Mouse (Mus musculus) liver, adult 2 months (tissue): ENCODE measurements around the gene Blvra. TPM values are rescaled to one million over a fixed set of nuclear protein-coding genes. Genes with fewer than 3 reads are reported as not detected.

Experiments
- DNase-seq: peaks from one replicate; pipeline ENCODE4 v3.0.0-alpha.2; 2011; ENCODE audit warnings: low read depth, low spot score; ENCODE audit errors: extremely low read depth
- H3K27ac ChIP-seq: fragments of 200-500 bp; replicated peaks from 2 replicates; pipeline ENCODE4 v1.5.1; 2012; ENCODE audit warnings: low read depth, mild to moderate bottlenecking, control low read depth, inconsistent platforms, low read length; ENCODE audit not compliant: insufficient read depth
- H3K27me3 ChIP-seq: fragments of 200-500 bp; 2 replicates; pipeline ENCODE4 v1.6.1; 2012; ENCODE audit warnings: mild to moderate bottlenecking, moderate library complexity, low read length, inconsistent platforms; ENCODE audit not compliant: control insufficient read depth, insufficient read depth
- H3K36me3 ChIP-seq: fragments of 200-500 bp; 2 replicates; pipeline ENCODE4 v1.6.1; 2012; ENCODE audit warnings: low read length, inconsistent platforms; ENCODE audit not compliant: control insufficient read depth, insufficient read depth
- H3K4me1 ChIP-seq: fragments of 200-500 bp; 2 replicates; pipeline ENCODE4 v1.6.1; 2011; ENCODE audit warnings: low read length; ENCODE audit not compliant: control insufficient read depth, insufficient read depth
- H3K4me3 ChIP-seq: fragments of 200-500 bp; 2 replicates; pipeline ENCODE4 v1.5.1; 2011; ENCODE audit warnings: low read depth, mild to moderate bottlenecking, control low read depth, low read length, moderate library complexity; ENCODE audit not compliant: insufficient read depth
- H3K79me2 ChIP-seq: fragments of 200-500 bp; 2 replicates; pipeline ENCODE4 v1.6.1; 2012; ENCODE audit warnings: inconsistent platforms, mild to moderate bottlenecking, low read length, moderate library complexity; ENCODE audit not compliant: control insufficient read depth, insufficient read depth
- H3K9ac ChIP-seq: fragments of 200-500 bp; 2 replicates; pipeline ENCODE4 v1.6.1; 2012; ENCODE audit warnings: low read depth, mild to moderate bottlenecking, control low read depth, inconsistent platforms, low read length
- CTCF ChIP-seq: fragments of 200-500 bp; IDR thresholded peaks from 2 replicates; pipeline ENCODE4 v1.5.1; 2011; ENCODE audit warnings: low read depth, low read length, control low read depth
- POLR2A ChIP-seq: fragments of 200-500 bp; IDR thresholded peaks from 2 replicates; pipeline ENCODE4 v1.6.1; 2011; ENCODE audit warnings: low read length, control low read depth; ENCODE audit not compliant: insufficient read depth; ENCODE audit errors: extremely low read depth
- WGBS: fragments of 180-500 bp; shearing (Covaris S2); methylation state at CpG from one replicate; pipeline ENCODE4 v1.1.7; 2018; 5-methylcytosine and 5-hydroxymethylcytosine counted together
- polyA plus RNA-seq: library from polyadenylated mRNA; depleted of rRNA; stranded (reverse); fragments of >200 nt; gene quantifications from 2 replicates; pipeline ENCODE4 v1.2.3, GENCODE M21; 2012; rRNA removed
- total RNA-seq: library from RNA; depleted of rRNA; stranded (reverse); fragments of >200 nt; gene quantifications from 2 replicates; pipeline ENCODE4 v1.2.3, GENCODE M21; 2014; rRNA removed

The Blvra gene
- total RNA-seq = 17.7 and 23.6 TPM in 2 replicates
- polyA plus RNA-seq = 5.8 and 7.5 TPM in 2 replicates

DNA sequence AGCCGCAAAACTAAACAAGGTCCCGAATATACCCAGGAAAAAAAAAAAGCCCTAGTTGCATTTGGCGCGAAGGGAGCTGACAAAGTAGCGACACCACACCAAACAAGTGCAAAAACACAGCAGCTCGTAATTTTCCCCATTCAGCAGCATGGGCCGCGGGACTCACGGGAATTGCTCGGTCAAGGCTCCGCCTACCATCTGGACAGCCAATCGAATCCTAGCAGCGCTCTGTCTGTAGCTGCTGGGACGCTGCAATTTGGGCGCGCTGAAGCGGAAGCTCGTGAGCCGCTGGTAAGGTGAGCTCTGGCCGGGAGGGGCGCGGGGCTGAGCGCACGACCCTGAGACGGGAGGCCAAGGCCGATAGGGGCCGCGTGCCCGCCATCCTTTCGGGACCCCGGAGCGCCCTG, at the start of gene Blvra:
Gene Blvra, plus strand, starts transcription at position 231 of the 407 bp plus-strand sequence.
- peak within 1 kb of the TSS; percentile 39; the same call in 1 of the 2 replicates for H3K27ac ChIP-seq
- H3K4me3 ChIP-seq = peak within 1 kb of the TSS; percentile 78
- no peaks in the 10 kb centered on the region for H3K27me3 ChIP-seq
- H3K4me1 ChIP-seq = peaks cover 8% of the 10 kb centered on the region
- peak; percentile 87 for DNase-seq
- TF ChIP-seq CTCF (no peak), POLR2A (0 out of 2 replicates have a peak, but pooled peaks have one; percentile 42)
- peaks cover 9% of the 10 kb centered on the region for H3K36me3 ChIP-seq
- WGBS = under 1% methylated on average over 32 of the region's 32 CpGs
- H3K79me2 ChIP-seq = no peaks in the 10 kb centered on the region
- peak within 1 kb of the TSS; percentile 90 for H3K9ac ChIP-seq

GRCm38 (mm10) chr2:127035006-127035605, 35.4 kb upstream of the Blvra start:
- H3K27me3 ChIP-seq = no peaks in the 10 kb centered on the region
- no peak overlapping the region for H3K27ac ChIP-seq
- TF ChIP-seq POLR2A (no peak), CTCF (no peak)
- H3K9ac ChIP-seq = no peak overlapping the region
- 94% methylated on average over 9 of the region's 9 CpGs for WGBS
- H3K4me3 ChIP-seq = no peak overlapping the region
- peaks cover 23% of the 10 kb centered on the region for H3K36me3 ChIP-seq
- no peaks in the 10 kb centered on the region for H3K4me1 ChIP-seq
- no peaks in the 10 kb centered on the region; the same call in 1 of the 2 replicates for H3K79me2 ChIP-seq
- DNase-seq = no peak

- Histone ChIP-seq H3K9ac (no peak overlapping the region), H3K79me2 (no peaks in the 10 kb centered on the region; the same call in 1 of the 2 replicates), H3K4me1 (no peaks in the 10 kb centered on the region), H3K4me3 (no peak overlapping the region), H3K27me3 (no peaks in the 10 kb centered on the region), H3K36me3 (peaks cover 24% of the 10 kb centered on the region), H3K27ac (no peak overlapping the region)
- peak; percentile 52 for DNase-seq
- TF ChIP-seq CTCF (no peak), POLR2A (no peak)
- 51% methylated on average over 4 of the region's 4 CpGs for WGBS
These were observed 33.2 kb upstream of the Blvra start for GRCm38 (mm10) chr2:127037299-127037698.

GRCm38 (mm10) chr2:127061471-127061870, 9.0 kb upstream of the Blvra start:
- no peaks in the 10 kb centered on the region for H3K27me3 ChIP-seq
- no peaks in the 10 kb centered on the region for H3K4me1 ChIP-seq
- 97% methylated on average over 9 of the region's 9 CpGs for WGBS
- peaks cover 33% of the 10 kb centered on the region for H3K36me3 ChIP-seq
- H3K4me3 ChIP-seq = no peak overlapping the region
- H3K27ac ChIP-seq = no peak overlapping the region
- TF ChIP-seq POLR2A = no peak
- TF ChIP-seq CTCF = no peak
- no peak for DNase-seq
- no peak overlapping the region for H3K9ac ChIP-seq
- H3K79me2 ChIP-seq = no peaks in the 10 kb centered on the region

DNA sequence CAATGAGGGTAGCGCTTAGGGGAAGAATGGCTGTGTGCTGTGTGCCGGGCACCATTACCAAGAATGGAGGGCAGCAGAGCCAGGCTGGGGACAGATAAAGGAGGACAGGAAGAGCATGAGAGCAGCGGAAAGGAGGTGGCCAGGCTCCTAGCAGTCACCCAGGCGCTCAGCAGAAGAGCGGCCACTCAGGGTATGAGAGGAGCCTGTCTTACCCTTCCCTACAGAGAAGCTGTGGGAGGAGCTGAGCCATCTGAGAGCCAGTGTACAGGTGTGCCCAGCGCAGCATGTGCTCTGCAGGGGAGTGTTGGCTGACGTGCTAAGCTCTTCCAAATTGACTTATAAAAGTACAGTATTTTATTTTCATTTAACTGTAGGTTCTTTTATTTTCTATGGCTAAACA, 1.7 kb upstream of the Blvra start:
- TF ChIP-seq POLR2A = no peak
- no peak for TF ChIP-seq CTCF
- no peak overlapping the region for H3K9ac ChIP-seq
- H3K4me3 ChIP-seq = no peak overlapping the region
- no peaks in the 10 kb centered on the region for H3K27me3 ChIP-seq
- 93% methylated on average over 7 of the region's 7 CpGs for WGBS
- H3K79me2 ChIP-seq = no peaks in the 10 kb centered on the region
- peaks cover 11% of the 10 kb centered on the region for H3K36me3 ChIP-seq
- H3K27ac ChIP-seq = no peak overlapping the region
- DNase-seq = no peak
- peaks cover 8% of the 10 kb centered on the region for H3K4me1 ChIP-seq
